Mouse (Mus musculus) kidney, adult 2 months (tissue): ENCODE results near the gene Hfm1.

Experiments
- CTCF ChIP-seq: fragments of 200-500 bp; conservative IDR thresholded peaks from 2 replicates; pipeline ENCODE4 v1.5.1; 2011; ENCODE audit warnings: low read depth, mild to moderate bottlenecking, control low read depth, low read length, moderate library complexity, mixed read lengths; ENCODE audit not compliant: insufficient read depth, insufficient read length
- POLR2A ChIP-seq: fragments of 200-500 bp; IDR thresholded peaks from one replicate; pipeline ENCODE4 v1.6.1; 2011; ENCODE audit warnings: low read depth, low read length, control low read depth

- TF ChIP-seq POLR2A, result no peak
- no peak for TF ChIP-seq CTCF
These were observed 20.2 kb upstream of the Hfm1 start for GRCm38 (mm10) chr5:106946342-106946741.
